9 mouse cellular contexts compared by ENCODE assay signal in the genomic region with DNA sequence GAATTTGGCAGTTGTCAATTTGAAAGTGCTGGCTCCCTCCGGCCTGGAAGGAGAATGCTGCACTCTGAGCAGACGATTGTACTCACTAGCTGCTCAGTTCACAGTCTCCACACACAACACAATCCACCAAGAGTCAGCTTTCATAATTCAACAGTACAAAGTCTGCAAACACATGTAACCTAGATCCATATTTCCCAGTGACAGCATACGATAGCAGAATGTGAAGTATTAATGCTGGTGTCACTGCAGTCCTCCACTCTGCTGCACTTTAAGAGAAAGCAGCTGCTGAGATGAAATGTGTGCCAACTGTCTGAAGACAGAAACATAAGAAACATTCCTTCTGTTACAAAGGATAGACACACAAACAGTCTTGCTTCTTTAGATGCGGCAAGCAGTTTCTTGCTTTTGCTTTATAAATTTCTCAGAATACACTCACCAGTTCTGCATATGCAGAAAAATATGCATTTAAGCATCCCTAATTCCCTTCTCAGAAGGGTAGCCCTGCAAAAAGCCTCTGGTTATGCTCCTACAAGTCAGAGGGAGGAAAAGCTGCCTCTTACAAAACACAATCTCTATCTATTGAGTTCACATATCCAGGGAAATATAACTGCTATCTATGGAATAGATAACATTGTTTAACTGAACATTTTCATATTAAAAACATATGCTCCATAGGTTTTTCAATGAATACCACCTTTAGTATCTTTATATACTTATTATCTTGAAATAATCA.
DNase-seq lines count a peak whose midpoint lies in the region; ATAC-seq and TF ChIP-seq lines count a peak whose summit lies in the region.
"Had no signal": no experiment of that assay in that cellular context is flagged by ENCODE, and none has a peak within 500 bp of the region (broad histone marks: within the 10 kb centered on the region; RNA-seq: fewer than 3 reads in every experiment).

No protein-coding gene starts in this region.

- TF ChIP-seq CTCF in cortical plate, adult 2 months (IDR thresholded peaks at IDR 0.05; ENCODE audit: extremely low read depth, insufficient read depth, low read length) = no peak

- DNase-seq in kidney, adult 11 months = peak; percentile 12
- DNase-seq in kidney, adult 18-20 months = no peak
- DNase-seq in heart, postnatal 4 days = peak; percentile 10
- DNase-seq in layer of hippocampus, postnatal 36 days = peak; percentile 9
- no peak for DNase-seq in adrenal gland, adult 8-10 months
- no peak for DNase-seq in thymus, postnatal 0 days (ENCODE audit: low spot score)

- no peak overlapping the region for H3K4me3 ChIP-seq in cortical plate, adult 2 months (ENCODE audit: insufficient read depth, low read length)
- H3K4me3 ChIP-seq: heart, embryonic 15.5 days had no signal

- H3K4me1 ChIP-seq in cortical plate, adult 2 months (ENCODE audit: control insufficient read depth, insufficient read depth, low read length) = peaks cover 2% of the 10 kb centered on the region; the same call in 1 of the 2 replicates
- H3K4me1 ChIP-seq: heart, embryonic 15.5 days had no signal

- H3K27ac ChIP-seq in cortical plate, adult 2 months (ENCODE audit: insufficient read depth, low read length) = peak overlapping the region; percentile 2; the same call in 1 of the 2 replicates
- H3K27ac ChIP-seq: heart, embryonic 15.5 days had no signal

- TF ChIP-seq POLR2A in cortical plate, adult 2 months (IDR thresholded peaks at IDR 0.05; ENCODE audit: extremely low read depth, insufficient read depth, low read length) = no peak

- ATAC-seq in activated CD4-positive, CD25-positive, alpha-beta regulatory T cell, adult 4 months = no peak

Comparison
In these comparisons a context has a peak if more than half of its experiments do, and no peak if none do; other contexts are left out.
1. DNase-seq: peak in kidney, adult 11 months (single experiment), heart, postnatal 4 days (single experiment) and layer of hippocampus, postnatal 36 days (2 of 2); none in kidney, adult 18-20 months (single experiment), adrenal gland, adult 8-10 months (single experiment) and thymus, postnatal 0 days (single experiment).